Mouse (Mus musculus) WW6 (cell line): ENCODE results near the gene Faap20.

Experiments used
- DNase-seq: peaks from one replicate; pipeline ENCODE4 v3.0.0-alpha.2; 2013; ENCODE audit warnings: low read depth, low spot score

Gene Faap20

DNA sequence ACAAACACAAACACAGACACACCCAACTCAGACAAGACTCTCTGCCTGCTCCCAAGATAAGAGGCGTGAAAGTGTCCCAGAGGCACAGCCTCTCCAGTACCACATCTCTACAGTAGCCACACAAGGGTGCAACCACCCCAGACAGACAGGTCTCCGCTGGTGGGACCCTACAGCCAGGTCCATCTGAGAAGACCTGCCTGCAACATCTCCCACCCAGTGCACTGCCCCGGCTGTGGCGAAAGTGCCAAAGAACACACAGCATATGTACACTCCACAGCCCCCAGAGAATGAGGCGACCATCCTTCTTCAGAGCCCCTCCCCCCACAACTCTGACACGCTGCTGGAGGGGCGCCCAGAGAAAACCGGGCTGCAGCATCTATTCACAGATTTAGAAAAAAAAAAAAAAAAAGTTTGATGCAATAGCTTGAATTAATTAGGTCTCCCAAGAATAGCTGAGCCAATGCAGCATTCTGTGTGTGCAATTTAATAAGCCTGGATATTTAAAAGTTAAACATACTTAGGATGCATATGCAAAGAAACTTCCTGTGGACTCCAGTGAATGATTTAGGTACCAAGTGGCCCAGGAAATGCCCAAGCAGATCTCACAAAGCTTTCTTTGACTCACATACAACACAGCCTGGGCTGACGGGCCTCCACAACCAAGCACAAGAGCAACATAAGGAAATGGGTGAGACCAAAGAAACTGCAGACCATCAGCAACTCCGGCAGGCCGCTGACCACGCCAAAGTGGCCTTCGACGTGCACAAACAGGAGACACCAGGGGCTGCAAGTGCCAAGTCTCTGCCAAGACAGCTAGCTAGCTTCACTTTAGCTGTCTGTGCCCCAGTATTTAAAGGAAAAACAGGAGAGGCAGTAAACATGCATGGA, 29.1 kb upstream of the Faap20 start:
- no peak for DNase-seq

DNA sequence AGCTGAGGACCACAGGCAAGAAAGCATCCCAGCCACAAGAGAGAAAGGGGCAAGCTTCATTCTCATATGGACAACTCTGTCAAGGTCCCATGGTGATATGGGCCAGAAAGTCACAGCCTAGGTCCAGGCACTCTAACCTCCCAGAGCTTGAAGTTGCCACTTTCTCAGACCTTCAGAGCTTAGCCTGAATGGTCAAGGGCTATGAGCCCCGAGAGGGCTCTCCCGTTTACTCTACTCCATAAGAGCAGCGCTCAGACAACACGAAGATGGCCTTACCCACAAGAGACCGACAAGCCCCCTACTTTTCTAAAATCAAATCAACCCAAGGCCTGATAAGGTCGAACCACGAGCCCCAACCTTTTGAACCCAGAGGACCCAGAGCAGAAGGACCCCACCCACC, 28.5 kb upstream of the Faap20 start:
- no peak for DNase-seq

DNA sequence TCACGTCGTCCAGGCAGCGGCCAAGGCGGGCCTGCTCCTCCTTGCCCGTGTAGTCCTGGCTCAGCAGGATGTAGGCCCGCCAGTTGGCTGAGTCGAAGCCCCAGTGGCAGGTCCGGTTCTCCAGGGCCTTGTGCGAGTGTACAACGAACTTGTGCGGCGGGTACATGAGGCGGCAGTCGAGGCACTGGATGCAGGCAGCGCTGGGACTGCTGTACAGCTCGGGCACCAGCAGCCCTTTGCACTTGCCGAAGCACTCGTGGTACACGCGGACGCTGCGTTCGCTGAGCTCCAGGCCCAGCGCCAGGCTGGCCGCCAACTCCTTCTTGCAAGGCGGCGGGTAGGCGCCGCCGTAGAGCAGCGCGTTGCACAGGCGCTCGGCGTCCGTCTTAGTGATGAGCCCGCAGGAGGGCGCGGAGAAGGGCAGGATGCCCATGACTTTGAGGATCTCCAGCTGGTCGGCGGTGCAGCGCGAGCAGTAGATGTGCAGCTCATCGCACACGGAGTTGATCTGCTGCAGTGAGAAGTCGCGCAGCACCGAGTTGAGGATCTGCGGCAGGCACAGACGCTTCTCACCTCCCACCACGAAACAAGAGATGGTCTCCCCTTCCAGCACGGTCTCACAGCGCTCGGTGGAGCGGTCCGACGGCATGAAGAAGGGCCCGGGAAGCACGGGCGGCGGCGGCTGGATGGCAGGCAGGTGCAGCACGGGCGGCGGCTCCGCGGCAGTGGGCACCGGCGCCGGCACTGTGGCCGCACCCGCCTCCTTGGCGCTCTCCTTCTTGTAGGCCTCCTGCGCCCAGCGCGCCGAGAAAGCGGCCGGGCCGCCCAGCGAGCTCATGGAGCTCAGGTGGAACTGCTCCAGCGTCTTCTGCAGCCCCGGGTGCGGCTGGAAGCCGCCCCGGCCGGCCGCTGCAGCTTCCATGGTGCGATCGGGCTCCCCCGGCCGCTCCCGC, 27.7 kb upstream of the Faap20 start:
- peak; percentile 22 for DNase-seq

DNA sequence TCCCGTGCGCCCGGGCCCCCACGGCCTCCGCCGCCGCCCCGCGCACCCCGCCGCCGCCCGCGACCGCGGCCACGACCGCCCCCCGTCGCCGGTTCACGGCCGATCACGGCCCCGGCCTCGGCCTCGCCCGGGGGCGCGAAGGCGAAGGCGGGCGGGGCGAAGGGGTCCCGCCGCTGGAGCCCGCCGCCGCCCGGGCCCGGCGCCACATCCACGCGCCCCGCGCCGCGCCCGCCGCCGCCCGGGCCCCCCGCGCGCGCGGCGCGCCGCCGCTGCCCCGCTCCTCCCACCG, 27.1 kb upstream of the Faap20 start, which contains the start of gene Ski:
TSS of gene Ski (minus strand) at position 41 of the 289 bp plus-strand sequence.
- DNase-seq, result no peak

DNA sequence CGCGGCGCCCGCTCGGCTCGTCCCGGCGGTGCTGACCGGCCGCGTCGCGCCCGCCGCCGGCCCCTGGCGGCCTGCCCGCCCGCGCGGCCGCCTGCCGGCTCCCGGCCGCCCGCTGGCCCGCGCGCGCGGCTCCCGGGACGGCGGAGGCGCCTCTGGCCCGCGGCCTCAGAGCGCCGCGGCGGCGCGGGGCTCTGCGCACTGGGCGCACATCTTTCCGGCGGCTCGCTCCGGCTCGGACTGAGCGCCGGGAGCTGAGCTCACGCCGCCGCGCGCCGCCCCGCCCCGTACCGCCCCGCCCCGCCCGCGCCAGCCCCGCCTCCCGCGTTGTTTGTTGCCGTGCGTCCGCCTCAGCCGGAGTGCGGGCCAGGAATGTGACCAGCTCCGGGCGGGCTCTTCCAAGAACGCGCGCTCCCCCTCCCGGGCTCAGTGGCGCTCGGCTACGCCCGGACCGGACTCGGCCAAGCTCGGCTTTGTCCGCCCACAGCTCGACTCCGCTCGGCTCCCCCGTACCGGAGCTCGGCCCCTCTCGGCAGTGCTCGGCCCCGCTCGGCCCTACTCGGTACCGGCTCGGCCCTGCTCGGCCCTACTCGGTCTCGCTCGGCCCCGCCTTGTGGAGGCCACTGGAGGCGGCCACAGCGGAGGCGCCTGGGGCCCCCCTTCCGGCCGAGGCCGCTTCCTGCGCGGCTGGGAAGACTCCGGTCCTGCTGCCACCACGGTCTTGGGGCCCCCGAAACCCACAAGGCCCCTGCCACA, 26.6 kb upstream of the Faap20 start:
- peak; percentile 80 for DNase-seq

DNA sequence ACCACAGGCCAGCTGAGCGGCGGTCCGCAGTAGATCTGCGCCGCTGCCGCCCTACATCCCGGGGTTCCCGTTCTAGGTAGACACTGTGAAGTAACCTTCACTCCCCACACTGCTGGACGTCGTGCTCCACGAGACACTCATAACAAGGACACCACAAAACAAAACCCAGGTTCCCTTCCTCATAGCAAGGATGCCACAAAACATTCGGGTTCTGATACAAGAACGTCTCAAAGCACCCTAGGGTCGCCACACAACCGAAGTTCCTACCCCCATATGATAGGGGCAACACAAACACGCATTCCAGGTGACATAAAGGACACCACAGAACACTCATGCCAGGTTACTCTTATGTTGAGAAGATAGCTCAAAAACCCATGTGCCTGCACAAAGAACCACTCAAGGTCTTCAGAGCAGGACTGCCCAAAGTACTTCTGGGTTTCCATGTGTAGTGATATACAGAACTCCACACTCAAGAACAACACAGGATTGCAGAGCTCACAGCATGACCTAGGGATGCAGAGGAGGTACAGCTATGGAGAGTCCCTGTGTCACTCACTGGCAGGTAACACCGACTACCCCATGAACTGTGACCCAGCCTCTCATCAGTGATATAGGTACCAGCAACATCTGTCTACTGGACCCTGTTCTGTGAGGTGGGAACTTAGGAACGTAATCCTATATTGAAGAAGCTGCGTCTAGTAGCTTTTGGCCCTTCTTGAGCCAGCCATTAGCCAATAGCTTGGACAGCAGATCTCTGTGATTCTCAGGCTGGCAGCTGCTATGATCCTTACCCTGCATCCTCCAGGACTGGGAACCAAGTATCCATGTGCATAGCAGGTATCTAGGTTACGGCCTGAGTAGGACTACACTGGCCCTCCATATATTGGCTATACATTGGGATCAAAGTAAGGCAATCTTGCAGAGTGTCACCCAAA, 25.7 kb upstream of the Faap20 start:
- DNase-seq, result no peak

DNA sequence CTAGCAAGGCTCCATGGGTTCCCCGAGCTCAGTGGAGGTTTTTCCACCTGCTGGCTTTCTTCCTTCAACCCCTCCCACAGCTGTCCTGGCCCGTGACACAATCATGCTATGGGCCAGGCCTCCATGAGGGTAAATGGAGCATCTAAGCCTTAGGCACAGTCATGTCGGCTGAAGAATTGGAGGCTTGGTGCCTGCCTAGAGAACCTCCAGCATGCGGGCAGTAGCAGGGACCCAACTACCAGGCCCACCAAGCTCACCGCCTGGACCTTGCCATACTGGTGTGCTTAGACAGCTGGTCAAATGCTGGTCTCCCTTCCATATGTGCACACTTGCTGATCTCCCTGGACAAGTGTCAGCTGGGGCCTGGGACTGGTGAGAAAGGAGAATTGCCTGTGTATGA, 23.7 kb upstream of the Faap20 start:
- DNase-seq, result no peak

DNA sequence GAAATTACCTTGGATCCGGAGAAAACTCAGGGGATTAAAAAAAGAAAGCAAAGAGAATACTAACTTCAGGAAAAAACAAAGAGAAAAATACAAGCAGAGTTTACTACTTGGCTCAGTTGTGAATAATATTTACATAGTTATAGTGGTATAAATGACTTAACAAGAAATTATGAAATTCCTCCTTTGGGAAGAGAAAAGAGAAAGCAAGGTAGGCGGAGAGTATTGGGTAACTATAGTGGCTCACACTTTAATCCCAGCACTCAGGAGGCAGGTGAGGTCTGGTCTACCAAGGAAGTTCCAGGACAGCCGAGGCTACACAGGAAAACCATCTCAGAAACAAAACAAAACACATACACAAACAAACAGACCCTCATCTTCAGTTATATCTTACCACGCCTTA, 21.6 kb upstream of the Faap20 start:
- DNase-seq, result no peak

DNA sequence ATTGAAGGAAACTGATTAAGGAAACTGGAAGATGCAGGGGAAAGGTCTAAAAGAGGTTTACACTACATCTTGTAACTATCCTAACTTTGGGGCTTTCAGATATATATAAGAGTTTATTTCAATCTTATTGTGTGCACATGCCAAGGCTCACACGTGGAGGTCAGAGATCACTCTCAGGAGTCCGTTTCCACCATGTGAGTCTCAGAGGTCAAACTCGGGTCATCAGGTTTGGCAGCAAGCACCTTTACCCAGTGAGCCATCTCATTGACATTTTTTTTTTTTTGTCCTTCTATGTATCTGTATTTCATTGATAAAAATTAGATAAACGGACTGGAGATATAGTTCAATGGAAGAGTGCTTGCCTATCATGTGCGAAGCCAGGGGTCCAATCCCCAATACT, 21.1 kb upstream of the Faap20 start:
- no peak for DNase-seq

DNA sequence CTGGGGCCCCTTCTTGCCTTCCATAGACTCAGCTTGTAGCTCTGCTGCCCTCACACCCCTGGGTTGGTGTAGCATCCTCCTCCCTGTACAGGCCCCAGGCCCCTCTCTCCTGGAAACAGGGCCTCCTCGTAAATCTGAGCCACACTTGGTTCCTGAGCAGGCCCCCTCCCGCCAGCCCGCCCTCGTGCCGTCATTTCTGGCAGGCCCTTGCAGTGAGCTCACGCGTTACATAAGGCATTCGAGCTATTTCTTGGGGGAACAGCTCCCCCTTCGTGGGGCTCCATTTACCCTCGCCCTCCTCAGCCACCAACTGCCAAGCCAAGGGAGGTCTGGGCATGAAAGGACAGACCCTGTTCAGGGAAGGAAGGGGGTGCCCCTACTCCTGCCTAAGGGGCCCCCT, 15.7 kb upstream of the Faap20 start:
- no peak for DNase-seq

DNA sequence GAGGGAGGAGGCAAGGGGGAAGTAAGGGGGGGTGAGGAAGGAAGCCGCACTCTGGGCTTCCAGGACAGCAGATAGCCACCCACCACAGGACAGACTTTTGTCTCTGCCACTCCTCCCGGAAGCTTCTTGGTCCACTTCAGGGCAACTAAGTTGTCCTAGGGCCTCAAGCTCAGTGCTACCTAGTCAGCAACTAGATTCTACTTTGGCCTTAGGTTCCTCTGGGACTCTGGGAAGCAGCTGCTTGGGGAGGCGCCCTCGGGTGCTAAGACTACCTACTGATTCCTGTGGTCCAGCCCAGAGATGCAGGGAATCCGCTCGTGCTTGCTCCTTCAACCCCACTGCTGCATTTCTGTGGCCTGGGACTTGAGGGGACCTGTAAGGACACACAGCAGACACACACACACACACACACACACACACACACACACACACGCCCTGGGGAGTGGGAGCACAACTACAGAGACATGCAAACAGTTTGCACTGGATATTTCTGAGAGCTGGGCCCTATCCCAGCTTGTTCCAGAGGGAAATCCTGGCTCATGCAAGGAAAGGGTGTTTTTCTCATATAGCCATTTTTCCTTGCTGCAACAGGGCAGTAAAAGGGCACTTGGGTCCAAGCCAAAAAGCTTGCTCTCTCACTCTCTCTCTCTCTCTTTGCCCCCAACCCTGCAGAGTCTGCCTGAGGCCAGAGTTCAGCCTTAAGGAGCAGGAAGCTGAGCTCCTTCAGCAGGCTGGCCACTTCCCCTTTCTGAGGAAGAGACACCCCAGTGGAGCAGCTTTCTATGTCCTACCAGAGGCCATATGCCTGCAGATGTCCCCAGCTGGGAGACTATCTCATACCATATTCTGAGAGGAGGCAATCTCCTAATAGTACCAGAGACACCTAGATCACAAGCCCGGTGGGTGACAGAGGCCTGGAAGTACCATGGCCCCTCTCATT, 15.0 kb upstream of the Faap20 start:
- DNase-seq, result no peak

DNA sequence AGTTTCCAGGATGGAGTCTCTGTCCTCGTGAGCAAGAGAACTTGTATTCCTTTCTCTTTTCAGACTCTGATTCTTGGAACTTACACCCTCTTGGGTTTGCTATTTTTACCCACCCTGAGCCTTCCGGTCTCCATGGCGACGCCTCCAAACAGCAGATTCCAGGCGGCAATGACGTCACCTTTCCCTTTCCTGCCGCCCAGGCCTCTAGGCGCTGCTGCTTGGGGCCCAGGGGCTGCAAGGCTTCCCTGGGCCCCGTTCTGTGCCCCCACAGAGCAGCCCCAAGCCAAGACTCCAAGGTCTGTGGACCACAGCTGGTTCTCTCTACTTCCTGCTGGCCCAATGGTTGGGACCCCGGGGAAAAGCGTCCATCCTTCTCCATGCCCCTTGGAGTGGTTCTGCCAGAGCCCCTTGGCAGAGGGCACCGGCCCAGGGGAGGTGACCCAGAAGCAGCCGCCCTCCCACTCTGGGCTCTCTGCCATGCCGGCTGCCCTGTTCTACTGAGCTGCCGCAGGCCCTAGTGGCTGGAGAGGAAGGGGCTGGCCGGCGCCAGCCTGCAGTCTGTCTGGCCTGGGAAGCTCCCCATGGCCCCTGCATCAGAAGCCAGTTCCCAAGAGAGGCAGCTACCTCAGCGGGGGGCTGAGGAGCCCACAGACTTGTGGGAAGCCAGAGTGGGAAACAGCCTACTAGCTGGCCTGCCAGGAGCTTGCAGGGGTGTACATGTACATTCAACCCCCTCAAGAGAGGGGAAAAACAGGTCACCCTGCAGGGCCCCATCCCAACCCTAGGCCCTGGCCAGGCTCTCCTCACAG, 14.1 kb upstream of the Faap20 start:
- no peak for DNase-seq

DNA sequence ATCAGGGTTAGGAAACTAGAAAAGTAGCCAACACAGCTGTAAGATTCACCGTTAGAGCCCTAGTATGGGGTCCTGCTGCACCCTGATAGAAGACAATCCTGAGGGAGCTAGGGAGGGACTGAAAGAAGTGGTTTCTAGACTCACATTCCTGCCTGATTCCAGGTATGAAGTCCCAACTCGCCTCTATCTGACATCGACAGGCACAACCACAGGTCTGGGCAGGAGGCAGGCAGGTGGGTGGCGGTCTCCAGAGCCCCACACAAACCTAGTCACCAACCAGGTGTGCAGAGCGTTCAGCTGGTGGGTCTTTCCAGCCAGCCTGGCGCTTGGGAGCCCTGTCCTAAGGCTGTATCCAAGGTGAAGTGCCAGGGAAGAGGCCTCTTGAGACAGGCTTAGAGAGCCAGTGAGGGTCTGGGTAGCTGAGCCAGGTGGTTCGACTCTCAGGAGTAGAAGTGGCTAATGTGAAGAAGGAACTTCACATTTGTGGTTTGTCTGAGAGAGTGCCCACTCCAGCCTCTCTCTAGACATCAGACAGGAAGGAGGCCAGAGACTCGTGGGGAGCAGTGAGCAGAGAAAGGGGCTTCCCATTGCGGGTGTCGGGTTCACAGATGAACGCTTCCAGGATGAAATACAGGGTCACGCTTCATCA, 12.7 kb upstream of the Faap20 start:
- DNase-seq, result no peak

DNA sequence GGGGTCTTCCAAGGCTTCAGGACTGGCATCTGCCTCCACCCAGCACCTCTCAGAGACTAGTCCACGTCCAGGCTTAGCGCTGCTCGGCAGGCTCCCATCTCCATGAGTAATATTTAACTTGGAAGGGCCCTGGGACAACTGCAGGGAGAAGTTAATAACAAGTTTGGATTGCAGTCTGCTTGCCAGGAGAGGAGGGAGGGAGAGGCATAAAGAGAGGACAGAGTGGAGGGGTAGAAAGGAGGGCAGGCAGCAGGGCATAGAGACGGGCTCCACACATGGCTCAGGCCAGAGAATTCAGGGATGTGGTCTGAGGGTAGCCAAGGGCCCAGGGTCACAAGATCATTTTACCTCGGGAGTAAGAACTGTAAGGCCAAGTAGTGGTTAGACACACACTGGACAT, 11.3 kb upstream of the Faap20 start:
- no peak for DNase-seq

DNA sequence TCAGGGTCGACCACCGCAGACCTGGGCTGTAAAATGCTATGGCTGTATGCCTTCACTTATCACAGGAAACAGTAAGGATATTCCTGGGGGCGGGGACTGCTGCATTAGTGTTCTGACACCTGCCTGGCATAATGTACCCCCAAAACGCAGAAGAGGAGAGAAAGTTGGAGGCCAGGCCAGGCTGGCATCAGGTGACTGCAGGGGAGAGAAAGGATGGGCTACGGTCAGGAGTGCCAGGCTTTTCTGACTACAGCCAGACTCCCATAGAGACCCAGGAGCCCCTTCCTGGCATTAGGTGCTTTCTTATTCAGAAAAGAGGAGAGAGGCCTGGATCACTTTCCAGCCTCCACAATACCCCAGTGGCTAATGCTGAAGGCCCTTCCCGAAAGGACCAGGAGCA, 10.1 kb upstream of the Faap20 start:
- no peak for DNase-seq

DNA sequence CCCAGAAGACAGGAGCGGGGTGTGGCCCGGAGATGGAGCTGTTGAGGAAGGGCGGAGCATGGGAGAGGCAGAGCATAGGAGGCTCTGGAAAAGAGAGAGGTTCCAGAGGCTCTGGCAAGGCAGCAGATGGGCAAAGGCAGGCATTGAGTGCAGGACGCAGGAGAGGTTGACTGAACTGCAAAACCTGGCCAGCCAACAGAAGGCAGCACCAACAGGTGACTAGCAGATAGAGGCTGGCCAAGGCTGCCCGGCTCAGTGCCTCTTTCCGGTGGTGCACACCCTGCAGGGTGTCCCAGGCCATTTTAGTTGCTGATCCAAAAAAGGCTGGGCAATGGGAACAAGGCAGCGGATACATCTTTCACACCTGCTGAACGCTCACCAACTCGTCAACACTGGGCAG, 7.8 kb upstream of the Faap20 start:
- DNase-seq, result no peak

DNA sequence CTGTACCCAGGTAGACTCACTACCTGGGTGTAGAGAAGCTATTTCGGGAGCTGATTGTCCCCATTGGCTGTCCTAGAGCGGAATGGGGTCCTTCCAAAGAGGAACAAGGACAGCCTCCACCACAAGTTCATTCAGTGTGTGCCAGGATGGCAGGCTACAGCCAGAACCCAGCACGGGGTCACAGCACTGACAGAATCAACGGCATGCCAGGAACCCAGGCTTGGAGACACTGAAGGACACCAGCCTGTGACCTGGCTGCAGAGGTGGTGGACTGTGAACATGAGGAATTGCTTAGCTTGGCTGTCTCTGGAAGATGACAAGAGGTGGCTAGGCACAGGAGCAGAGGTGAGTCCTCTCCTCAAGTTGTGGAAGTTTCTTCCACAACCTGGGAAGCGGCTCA, 7.3 kb upstream of the Faap20 start:
- DNase-seq, result no peak

DNA sequence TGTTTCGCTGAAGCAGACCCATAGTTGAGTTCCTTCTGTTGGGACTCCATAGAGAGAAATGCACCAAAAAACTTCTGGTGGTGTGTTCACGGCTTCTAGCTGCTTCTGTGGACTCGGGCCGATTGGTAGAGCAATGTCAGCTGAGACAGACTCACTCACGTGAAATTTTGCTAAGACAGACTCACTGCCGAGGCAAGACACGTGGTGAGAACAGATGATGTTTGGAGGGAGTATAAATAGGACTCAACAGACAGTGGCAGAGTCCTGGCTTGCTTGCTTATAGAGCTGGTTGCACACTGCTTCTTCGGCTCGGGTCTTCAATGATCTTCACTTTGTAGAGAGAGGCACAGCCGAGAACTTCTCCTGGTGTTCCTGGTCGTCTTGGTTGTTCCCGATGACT, 6.4 kb upstream of the Faap20 start:
- no peak for DNase-seq
